Mouse (Mus musculus): ENCODE data around the gene Crybg1.

The Crybg1 gene

DNA sequence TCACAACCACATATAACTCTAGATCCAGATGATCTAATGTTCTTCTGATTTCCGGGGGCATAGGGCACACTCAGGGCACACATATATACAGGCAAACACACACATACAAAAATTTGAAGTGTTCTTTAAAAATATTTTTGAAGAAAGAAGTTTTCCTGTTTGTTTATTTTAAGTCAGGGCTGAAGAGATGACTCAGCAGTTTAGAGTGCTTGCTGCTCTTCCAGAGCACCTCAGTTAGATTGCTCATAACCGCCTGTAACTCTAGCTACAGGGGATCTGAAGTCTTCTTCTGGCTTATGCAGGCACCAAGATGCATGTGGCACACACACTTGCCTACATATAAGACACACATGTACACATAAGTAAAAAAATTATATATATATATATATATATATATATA, 56.9 kb downstream of the Crybg1 start:
- no peak for DNase-seq (ENCODE audit: low spot score in 2 of 2)

DNA sequence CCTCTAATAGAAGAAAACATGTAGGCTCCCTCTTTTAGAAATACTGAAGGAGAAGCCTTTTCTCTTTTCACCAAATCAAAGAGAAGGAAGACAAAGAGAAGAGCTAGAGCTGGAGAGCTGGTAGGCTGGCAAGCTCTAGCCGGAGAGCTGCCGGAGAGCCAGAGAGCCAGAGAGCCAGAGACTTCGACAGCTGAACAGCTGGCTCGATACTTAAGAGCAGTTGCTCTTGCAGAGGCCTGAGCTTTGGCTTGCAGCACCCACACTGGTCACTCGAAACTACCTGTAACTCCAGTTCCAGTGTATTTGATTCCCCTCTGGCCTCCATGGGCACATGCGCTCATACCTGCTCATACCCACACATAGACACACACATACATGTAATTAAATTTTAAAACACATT, 68.3 kb downstream of the Crybg1 start:
- DNase-seq (ENCODE audit: low spot score in 2 of 2): no peak

DNA sequence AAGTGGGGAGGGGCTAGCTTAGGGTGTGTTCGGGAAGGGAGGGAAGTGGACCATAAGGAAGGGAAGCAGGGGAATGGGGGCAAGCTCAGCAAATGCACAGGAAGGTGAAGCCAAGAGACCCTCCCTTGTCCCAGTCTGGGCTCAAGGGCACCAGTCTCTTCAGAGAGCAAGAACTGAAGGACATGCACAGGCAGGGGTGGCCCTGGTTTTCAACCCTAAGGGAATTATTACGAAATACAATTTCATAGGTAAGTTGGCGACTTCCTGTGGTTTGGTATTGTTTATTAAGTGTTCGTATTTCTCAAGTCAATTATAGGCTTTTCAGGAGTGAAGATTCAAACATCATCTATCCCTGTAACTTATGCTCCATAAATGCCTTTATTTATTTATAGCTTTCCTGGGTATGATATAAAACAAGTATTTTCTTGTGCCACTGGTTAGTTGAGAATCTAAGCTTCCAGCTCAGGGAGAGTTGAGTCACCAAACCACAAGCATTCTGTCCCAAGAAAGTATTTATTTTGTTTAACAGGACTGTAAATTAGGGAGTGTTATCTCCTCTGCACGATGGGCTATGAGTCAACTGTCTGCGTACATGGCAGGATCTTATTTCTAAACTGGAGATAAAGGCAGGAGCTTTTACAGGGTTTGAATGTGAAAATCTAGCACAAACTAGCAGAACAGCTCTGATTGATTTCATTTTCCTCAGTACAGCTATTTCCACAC, 69.7 kb downstream of the Crybg1 start:
- no peak for DNase-seq (ENCODE audit: low spot score in 2 of 2)

DNA sequence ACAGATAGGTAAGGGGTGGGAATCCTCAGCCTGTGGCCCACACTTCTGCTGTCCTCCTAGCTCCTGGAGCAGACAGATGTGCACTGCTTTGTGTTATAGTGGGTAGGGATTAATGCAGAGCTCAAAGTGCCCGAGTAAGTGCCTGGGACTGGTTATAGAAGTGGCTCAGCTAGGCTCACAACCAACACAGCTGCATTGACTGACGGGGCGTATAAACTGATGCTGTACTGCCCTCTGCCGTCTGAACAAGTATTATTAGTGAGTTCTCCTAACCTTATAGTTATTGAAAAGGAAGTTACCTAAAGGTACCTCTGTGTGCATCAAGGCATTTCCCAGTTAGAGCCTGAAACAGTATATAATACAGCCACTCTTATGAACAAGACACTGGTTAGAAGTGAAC, 77.6 kb downstream of the Crybg1 start:
- DNase-seq (ENCODE audit: low spot score in 2 of 2): peak in 1 of 2 experiments; percentile 49

DNA sequence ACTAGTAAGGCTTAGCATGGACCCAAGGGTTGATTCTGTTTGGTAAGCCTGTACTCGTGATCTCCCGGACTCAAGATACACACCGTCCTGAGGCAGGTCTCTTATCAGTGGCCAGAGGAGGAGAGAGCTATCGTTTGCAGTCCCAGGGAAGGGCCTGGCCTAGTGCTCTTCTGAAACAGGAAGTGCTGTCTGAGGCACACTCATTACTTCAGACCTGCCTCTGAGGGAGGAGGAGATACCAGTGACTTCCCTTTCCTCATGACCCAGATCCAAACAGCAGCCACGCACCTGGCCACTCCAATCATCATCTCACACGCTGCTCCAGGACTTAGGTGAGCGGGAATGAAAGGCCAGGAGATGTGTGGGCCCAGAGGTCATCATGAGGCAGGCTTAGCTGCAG, 79.5 kb downstream of the Crybg1 start:
- no peak for DNase-seq (ENCODE audit: low spot score in 2 of 2)

DNA sequence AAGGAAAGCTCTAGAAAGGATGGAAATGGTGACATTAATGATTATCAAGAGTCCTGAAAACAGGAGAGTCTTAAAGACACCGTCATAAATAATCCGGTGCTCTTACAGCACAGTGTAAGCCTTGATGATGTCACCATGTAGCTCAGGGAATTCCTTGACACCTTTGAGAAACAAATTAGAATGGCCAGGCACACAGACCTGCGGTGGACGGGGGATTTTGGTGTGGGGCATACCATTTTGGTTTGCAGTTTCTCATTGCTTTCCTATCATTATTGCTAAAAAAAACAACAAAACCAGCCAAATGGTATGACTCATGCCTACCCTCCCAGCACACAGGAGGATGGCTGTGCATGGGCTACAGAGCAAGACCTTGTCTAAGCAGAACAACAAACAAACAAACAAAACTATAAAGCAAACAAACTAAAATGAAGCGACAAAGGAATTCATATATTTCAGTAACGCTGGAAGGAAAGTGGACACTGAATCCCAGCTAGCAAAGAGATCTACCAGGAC, 82.7 kb downstream of the Crybg1 start:
- no peak for DNase-seq (ENCODE audit: low spot score in 2 of 2)

DNA sequence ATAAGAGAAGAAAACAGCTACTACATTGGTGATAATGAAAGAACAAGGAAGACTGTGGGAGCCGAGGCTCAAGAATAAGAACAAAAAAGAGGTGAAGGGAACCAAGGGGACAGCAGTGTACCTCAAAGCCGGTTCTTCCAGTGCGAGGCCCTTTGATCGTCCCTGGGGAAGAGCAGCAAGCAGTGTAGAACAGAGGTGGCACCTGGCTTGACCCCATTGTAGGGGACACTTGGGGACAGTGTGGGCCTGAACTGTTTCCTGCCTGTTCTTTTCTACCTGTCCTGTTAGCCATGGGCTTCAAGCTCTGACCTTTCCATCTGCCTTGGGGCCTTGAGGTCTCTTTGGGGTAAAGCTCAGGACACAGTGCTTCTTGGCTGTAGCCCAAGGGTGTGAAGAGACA, 85.7 kb downstream of the Crybg1 start:
- DNase-seq (ENCODE audit: low spot score in 2 of 2): no peak

DNA sequence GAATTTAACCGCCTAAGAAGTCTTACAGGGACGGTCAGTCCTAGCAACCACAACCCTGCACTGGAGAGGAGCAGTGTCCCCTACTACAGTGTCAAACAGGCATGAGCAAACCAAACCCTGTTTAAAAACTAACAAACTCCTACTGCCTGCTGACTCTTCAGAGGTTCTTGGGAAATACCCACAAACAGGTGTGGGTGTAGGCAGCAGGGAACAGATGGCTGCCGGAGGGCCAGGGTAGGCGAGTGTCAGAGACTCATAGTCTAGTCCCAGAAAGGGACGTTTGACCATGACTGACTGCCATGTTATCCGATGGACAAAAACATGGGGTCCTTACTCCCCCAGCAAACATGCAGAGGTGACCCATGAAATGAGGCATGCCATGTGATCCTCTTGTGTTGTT, 97.7 kb downstream of the Crybg1 start:
- DNase-seq (ENCODE audit: low spot score in 2 of 2): no peak

DNA sequence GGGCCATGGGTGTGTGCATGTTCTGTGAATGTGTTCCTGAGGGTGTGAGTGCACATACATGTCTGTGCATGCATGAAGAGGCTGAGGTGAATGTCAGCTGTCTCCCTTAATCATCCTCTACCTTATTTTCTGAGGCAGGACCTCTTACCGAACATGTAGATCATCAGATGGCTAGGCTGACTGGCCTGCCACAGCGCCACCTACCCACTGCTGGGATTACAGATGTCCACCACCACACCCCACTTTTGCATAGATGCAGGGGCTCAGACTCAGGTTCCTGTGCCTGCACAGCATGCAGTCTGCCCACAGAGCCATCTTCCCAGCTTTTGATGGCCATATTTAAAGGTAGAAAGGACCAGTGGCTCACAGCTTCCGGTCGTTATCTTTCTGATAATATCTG, 103.9 kb downstream of the Crybg1 start:
- no peak for DNase-seq (ENCODE audit: low spot score in 2 of 2)

DNA sequence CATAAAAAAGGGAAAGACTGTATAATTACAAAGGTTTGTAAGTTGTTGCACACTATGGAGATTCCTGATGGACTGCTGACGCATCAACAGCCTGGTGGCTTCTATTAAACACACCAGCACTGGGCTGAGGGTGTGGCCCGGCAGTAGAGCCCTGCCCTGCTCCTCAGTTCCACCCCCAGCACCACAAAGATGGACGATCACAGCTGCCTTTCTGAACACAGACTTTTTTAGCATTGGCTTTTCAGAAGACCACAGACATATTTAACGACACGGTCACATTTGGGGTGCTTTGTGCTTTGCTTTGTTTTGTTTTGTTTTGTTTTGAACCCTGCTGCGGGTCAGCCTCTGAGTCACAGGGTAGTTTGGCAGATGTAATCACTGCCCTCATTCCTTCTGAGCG, 105.0 kb downstream of the Crybg1 start:
- no peak for DNase-seq (ENCODE audit: low spot score in 2 of 2)

DNA sequence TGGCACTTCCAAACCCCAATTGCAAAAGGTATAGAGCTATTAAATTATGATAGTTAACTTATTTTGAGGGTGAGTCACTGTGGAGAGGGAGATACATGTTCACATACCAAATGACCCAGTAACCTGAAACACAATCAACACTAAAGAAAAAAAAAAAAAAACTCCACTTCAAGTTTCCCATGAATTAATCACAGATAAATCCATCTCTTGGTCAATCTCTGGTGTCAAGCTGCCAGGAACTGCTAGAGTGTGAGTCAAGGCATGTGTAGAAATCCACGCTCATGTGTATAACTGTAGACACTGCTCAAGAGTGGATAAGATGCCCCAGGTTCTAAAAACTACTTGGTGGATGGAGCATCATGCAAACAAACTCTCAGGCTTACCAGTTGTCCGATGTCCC, 109.5 kb downstream of the Crybg1 start:
- no peak for DNase-seq (ENCODE audit: low spot score in 2 of 2)

DNA sequence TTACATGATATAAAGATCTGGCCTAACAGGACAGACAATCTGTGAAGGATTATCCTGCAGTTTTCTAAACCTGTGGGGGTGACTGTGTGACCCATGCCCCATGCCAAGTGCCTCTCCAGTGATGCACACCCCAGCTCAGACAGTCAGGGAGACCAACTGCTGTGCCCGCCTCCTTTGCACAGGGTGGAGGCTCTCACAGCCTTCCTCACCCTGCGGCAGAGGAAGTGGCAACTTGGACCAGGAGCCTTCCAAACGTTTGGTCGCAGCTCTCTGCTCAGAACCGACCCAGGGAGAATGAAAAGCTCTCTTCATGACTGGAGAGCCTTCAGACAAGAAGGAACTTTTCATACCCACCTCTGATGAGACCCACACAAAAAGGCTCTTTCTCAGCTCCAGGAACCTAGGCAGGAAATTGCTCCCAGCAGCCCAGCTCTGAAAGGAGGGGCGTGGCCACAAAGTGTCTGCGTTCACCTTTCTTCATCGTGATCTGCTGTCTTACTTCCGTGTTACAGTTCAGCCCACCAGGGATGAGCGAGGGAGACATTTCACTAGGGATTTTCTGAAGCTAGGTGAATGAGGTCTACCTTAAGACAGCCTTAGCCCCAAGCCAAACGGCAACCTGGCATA, 110.6 kb downstream of the Crybg1 start:
- DNase-seq (ENCODE audit: low spot score in 2 of 2): no peak

DNA sequence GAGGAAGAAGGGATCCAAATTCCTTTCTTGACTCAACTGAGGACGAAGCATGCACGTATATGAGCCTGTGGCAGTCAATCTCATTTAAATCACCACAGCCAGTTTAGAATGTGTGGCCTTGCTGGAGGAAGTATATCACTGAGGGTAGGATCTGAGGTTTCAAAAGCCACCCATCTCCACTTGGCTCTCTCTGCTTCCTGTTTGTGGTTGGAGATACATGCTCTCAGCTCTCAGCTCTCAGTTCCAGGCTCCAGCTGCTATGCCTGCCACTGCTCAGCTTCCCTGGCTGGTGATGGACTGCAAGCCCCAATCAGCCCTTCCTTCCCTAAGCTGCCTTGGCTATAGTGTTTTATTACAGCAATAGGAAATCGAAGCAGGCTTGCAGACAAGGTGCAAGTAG, 119.1 kb downstream of the Crybg1 start:
- DNase-seq (ENCODE audit: low spot score in 2 of 2): no peak

DNA sequence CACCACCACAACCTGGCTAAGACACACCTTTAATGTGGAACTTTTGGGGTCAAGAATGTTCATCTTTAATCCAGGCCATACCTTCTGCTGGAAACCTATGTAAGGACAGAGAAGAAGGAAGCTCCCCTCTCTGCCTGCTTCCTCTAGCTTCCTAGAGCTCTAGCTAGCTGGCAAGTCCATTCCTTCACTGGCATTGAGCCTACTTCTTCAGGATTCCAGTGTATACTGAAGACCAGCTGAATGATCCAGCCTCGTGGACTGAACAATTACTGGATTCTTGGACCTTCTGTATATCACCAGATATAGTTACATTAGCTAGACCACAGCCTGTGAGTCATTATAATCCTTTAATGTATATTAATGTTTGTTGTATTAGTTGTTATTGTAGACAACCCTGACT, 121.4 kb downstream of the Crybg1 start:
- no peak for DNase-seq (ENCODE audit: low spot score in 2 of 2)

DNA sequence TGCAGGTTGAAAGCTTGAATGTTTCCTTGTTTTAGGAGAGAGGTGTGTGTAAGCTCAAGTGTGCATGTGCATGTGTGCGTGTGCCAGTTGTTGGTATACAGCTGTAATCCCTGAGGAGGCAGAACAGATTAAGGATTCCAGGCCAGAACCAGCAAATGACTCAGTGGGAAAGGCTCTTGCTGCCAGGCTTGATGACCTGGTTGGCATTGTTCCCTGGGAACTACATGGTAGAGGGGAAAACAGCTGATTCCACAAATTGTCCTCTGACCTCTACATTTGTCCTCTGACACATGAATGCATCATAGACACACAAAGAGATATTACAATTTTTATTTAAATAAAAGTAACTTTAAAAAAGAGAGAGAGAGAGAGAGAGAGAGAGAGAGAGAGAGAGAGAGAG, 122.5 kb downstream of the Crybg1 start:
- DNase-seq (ENCODE audit: low spot score in 2 of 2): no peak

DNA sequence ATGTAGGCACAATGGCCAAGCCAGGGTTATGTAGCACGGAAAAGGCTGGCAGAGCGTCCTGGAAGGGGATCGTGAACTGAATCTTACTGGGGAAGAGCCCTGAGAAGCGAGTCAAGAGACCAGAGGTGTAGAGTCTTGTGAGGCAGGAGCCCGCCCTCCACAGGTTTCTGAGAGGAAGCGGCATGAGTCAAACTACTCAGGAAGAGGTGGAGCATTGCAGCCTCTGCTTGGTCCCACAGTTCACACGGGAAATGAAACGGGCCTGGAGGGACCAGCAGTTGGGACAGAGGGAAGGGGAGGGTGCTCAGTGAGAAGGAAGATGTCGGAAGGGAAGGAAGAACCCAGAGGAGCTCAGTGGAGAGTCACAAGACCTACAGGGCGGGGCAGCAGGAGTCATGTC, 123.9 kb downstream of the Crybg1 start:
- DNase-seq (ENCODE audit: low spot score in 2 of 2): no peak

DNA sequence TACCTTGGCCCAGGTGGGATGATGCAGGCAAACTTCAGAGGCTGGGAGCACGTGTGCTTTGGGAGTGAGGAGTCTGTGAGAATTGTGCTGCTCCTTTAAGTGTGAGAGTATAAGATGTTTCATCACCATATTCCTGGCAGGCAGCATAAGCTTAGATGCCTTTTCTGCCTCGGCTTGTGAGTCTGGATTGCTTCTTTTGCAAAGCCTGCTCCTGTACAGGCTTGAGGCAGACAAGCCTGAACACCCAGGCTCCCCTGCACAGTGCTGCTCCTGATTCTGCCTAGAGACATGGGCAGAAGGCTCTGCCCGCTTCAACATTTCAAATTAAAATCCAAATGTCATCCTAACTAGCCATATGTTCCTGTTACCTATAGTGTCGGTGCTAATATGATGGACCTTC, 128.5 kb downstream of the Crybg1 start:
- DNase-seq (ENCODE audit: low spot score in 2 of 2): no peak

DNA sequence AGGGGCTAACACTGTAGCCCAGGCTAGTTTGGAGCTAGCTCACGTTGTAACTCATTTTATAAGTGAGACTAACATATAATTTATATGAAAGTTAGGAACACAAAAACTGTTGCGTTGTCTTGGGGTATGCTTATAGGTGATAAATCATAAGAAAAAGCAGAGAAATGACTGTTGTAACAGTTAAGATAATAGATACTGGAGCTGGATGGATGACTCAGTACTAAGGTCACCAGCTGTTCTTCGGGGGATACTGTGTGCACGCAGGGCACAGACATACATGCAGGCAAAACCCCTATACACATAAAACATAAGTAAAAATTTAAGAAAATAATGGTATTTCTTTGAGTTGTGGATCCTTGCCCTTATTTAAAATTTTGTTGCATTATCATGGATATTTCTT, 130.1 kb downstream of the Crybg1 start:
- no peak for DNase-seq (ENCODE audit: low spot score in 2 of 2)

DNA sequence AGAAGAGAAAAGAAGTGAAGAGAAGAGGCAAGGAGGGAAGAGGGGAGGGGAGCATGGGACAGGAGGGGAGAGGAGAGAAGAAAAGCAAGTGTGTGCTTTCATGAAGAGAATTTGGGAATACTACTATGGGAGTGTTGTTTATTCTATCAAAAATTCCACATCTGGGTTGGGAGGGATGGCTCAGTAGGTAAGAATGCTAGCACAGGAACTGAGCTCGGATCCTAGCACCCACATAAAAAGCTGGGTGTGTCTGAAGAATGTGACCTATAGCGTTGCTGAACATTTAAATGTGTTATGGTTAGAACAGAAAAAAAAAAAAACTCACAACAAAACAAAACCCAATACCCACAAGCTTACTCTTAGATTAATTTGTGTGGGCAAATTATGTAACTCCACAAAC, 133.0 kb downstream of the Crybg1 start:
- DNase-seq (ENCODE audit: low spot score in 2 of 2): no peak

DNA sequence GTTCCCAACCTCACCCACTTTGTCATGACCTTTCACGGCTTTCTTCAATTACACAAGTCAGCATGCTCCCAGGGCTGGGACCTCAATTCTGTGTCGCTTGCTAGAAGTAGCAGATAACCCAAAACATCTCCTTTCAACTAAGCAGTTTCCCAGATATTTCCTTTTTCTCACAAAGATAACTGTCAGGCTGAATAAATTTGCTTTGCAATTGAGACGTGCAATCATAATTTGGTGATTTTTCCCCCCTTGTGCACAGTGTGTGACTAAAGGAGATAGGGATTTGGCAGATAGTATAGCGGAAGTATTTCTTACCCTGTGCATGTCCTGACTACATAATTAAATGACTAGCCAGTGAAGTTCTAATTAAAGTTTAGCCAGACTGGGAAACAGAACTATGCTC, 134.8 kb downstream of the Crybg1 start:
- DNase-seq (ENCODE audit: low spot score in 2 of 2): no peak

DNA sequence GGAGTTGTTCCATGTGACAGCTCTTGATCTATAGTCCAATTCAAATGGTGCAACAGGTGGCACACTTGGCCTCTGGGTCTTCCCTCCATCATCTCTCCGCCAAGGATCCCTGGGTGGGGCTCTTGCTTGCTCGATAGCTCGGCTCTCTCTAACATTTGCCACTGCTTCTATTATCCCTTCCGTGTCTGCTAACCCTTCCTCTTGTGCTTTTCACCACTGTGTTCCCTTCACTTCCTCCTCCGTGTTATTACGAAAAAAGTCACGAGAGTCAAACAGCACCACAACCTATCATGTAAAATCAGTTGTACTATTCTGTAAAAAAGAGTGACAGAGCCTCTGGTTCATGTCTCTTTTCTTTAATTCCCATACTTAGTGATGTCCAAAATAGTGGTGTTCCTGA, 137.2 kb downstream of the Crybg1 start:
- no peak for DNase-seq (ENCODE audit: low spot score in 2 of 2)

DNA sequence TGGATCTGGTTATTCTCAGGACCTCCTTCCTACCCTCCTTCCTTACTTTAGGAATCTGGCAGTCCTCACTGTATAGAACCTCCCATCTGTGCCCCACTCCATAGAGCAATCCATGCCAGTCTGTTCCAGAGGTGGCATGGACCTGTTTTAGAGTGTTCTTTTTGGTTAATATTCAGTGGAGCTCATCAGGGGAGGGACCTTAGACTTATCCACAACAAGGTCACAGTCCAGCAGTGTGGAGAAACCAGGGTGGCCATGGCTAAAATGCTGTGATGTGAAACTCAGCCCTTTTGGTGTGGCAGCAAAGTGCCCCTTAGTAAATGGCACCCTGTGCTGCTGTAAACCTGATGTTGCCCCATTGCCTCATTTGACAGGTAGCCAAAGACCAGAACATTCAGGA, 139.8 kb downstream of the Crybg1 start:
- DNase-seq (ENCODE audit: low spot score in 2 of 2): no peak

DNA sequence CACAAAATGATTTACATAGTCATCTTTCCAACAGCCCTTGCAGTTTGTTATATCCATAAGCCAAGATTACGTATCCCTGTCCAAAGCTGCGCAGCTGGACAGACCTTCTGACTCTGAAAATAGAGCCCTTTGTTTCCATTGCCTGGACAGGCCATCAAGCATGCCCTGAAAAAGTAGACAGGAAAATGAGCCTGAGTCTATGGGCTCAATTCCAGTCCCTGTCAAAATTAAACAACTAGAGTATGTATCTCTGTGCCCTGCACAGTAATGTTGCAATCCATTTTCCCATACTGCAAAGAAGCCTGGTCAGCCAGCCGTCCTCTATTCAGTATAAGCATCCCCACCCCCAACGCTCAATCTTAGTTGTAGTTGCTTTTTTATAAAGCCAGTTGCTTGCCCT, 141.8 kb downstream of the Crybg1 start:
- DNase-seq (ENCODE audit: low spot score in 2 of 2): no peak
